Mouse (Mus musculus): ENCODE measurements around the gene Nrtn. TPM values are rescaled to one million over a fixed set of nuclear protein-coding genes. Genes with fewer than 3 reads are reported as not detected.

The Nrtn gene
- polyA plus RNA-seq, 1 experiment from 2014 or later: 10.5 TPM

DNA sequence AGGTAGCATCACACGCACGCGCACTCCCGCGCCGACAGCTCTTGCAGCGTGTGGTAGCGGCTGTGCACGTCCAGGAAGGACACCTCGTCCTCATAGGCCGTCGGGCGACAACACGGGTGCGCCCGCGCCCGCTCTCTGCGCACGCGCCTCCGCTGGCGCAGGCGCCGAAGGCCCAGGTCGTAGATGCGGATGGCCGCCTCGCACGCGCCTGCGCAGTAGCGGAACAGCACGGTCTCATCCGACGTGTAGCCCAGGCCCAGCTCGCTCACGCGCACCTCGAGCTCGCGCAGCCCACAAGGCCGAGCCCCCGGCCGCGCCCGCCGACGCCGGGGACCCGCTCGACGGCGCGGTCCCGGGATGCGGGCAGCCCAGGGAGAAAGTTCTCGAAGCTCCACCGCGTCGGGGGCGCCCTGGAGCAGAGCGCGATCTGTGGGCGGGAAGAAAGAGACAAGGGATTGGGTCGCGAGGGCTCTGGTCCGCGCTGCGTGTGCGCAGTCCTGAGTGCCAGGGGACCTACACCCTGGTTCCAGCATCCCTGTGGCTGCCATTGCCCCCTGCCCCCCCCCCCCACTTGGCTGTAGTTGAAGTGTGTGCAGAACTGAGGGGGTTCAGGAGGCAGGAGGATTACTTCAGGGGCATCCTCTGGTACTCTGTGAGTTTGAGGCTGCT, 5.8 kb downstream of the Nrtn start:
- Histone ChIP-seq H3K4me1 (ENCODE audit: insufficient read depth, low read depth, low read length) (no peaks in the 10 kb centered on the region), H3K9me3 (ENCODE audit: low read length) (no peaks in the 10 kb centered on the region), H3K36me3 (ENCODE audit: insufficient read depth, low read length) (no peaks in the 10 kb centered on the region), H3K4me3 (ENCODE audit: low read depth, low read length) (0 out of 2 replicates have a peak overlapping the region, but pooled peaks have one; percentile 10), H3K9ac (replicated peaks; ENCODE audit: low read depth) (no peak overlapping the region), H3K27ac (ENCODE audit: low read length) (no peak overlapping the region), H3K4me2 (replicated peaks; ENCODE audit: low read depth, low read length) (peak overlapping the region; percentile 41), H3K27me3 (replicated peaks; ENCODE audit: insufficient read depth, low read length) (peaks cover 17% of the 10 kb centered on the region)
- ATAC-seq: peak; percentile 70
- TF ChIP-seq CTCF (IDR thresholded peaks at IDR 0.05): no peak
- TF ChIP-seq EP300 (IDR thresholded peaks at IDR 0.05): no peak
- peak; percentile 68 for DNase-seq (ENCODE audit: low spot score)
- WGBS: 22% methylated on average over 64 of the region's 71 CpGs

DNA sequence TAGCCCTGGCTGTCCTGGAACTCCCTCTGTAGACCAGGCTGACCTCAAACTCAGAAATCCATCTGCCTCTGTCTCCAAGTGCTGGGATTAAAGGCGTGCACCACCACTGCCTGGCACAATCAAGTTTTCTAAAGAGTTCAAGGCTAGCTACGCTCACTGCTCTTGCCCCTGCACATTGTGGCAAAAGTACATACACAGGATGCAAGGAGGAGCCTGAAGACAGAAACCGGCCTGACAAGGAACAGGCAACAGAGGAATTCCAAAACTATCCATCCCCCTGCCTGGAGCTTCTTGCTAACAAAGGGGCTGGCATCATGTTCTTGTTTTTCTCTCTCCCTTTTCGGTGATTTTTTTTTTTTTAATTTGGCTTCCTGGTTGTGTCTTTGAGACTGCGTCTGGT, 13.2 kb downstream of the Nrtn start:
- Histone ChIP-seq H3K27ac (ENCODE audit: low read length) (no peak overlapping the region), H3K9ac (replicated peaks; ENCODE audit: low read depth) (no peak overlapping the region), H3K27me3 (replicated peaks; ENCODE audit: insufficient read depth, low read length) (no peaks in the 10 kb centered on the region), H3K4me2 (replicated peaks; ENCODE audit: low read depth, low read length) (no peak overlapping the region), H3K4me3 (ENCODE audit: low read depth, low read length) (no peak overlapping the region), H3K4me1 (ENCODE audit: insufficient read depth, low read depth, low read length) (no peaks in the 10 kb centered on the region), H3K36me3 (ENCODE audit: insufficient read depth, low read length) (no peaks in the 10 kb centered on the region), H3K9me3 (ENCODE audit: low read length) (no peaks in the 10 kb centered on the region)
- WGBS: 33% methylated on average over 5 of the region's 5 CpGs
- no peak for TF ChIP-seq EP300 (IDR thresholded peaks at IDR 0.05)
- TF ChIP-seq CTCF (IDR thresholded peaks at IDR 0.05): no peak
- DNase-seq (ENCODE audit: low spot score): no peak
- no peak for ATAC-seq

DNA sequence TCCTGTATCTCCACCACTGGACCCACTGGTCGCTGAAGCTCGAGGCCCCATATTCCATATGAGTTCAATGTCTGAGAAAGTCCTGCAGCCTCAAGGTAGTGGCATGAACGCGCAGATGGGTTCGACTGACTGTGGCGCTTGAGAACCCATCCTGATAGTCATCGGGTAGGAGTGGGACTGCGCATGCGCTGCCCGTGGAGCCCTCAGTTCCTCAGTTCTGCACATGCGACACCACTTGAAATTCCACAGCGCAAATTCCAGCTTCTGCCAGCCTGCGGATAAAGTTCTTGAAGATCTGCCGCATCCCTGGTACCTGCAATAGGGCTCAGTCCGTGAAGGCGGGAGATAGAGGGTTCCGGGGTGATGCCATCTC, 16.6 kb downstream of the Nrtn start:
- DNase-seq (ENCODE audit: low spot score): peak; percentile 21
- Histone ChIP-seq H3K4me3 (ENCODE audit: low read depth, low read length) (no peak overlapping the region), H3K4me1 (ENCODE audit: insufficient read depth, low read depth, low read length) (no peaks in the 10 kb centered on the region), H3K27ac (ENCODE audit: low read length) (no peak overlapping the region), H3K9me3 (ENCODE audit: low read length) (no peaks in the 10 kb centered on the region), H3K36me3 (ENCODE audit: insufficient read depth, low read length) (no peaks in the 10 kb centered on the region), H3K27me3 (replicated peaks; ENCODE audit: insufficient read depth, low read length) (no peaks in the 10 kb centered on the region), H3K4me2 (replicated peaks; ENCODE audit: low read depth, low read length) (no peak overlapping the region), H3K9ac (replicated peaks; ENCODE audit: low read depth) (no peak overlapping the region)
- peak; percentile 19; the same call in 1 of the 2 replicates for ATAC-seq
- WGBS: 70% methylated on average over 17 of the region's 17 CpGs
- TF ChIP-seq EP300 (IDR thresholded peaks at IDR 0.05): no peak
- no peak for TF ChIP-seq CTCF (IDR thresholded peaks at IDR 0.05)

DNA sequence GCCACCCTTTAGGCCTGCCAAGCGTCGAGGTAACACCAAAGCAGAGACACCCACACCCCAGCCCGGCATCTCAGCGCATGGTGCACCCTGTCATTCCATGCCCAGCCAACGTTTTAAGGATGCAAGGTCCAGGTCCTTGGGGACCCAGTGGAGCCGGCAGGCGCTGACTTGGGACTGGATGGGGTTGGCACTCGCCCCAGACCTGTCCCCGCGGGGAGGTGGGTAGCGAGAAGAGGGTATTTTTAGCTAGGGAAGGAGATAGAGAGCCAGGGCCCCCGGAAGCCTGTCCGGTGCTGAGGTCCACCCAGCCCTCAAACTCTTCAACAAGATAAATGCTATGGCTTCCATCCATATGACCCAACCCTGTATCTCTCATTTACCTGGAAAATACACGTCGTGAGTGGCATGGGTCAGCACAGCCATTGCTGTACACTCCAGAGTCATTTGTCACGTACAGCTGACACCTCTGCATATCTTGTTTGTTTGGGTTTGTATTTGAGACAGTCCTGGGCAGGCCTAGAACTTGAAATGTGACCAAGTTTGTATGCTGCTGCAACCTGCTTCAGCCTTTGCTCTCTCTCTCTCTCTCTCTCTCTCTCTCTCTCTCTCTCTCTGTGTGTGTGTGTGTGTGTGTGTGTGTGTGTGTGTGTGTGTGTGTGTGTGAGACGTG, 17.1 kb downstream of the Nrtn start:
- TF ChIP-seq CTCF (IDR thresholded peaks at IDR 0.05): no peak
- no peak overlapping the region for H3K4me2 ChIP-seq (replicated peaks; ENCODE audit: low read depth, low read length)

GRCm38 (mm10) chr17:56738221-56738620, 19.1 kb downstream of the Nrtn start:
- TF ChIP-seq CTCF (IDR thresholded peaks at IDR 0.05) (no peak), EP300 (IDR thresholded peaks at IDR 0.05) (no peak)
- 71% methylated on average over 10 of the region's 10 CpGs for WGBS

More for the DNA sequence above, 17.1 kb downstream of the Nrtn start:
- Histone ChIP-seq H3K9me3 (ENCODE audit: low read length) (no peaks in the 10 kb centered on the region), H3K9ac (replicated peaks; ENCODE audit: low read depth) (no peak overlapping the region), H3K27me3 (replicated peaks; ENCODE audit: insufficient read depth, low read length) (no peaks in the 10 kb centered on the region), H3K36me3 (ENCODE audit: insufficient read depth, low read length) (no peaks in the 10 kb centered on the region), H3K27ac (ENCODE audit: low read length) (no peak overlapping the region), H3K4me3 (ENCODE audit: low read depth, low read length) (no peak overlapping the region), H3K4me1 (ENCODE audit: insufficient read depth, low read depth, low read length) (no peaks in the 10 kb centered on the region)
- WGBS: 72% methylated on average over 17 of the region's 17 CpGs
- no peak for DNase-seq (ENCODE audit: low spot score)
- ATAC-seq: no peak

DNA sequence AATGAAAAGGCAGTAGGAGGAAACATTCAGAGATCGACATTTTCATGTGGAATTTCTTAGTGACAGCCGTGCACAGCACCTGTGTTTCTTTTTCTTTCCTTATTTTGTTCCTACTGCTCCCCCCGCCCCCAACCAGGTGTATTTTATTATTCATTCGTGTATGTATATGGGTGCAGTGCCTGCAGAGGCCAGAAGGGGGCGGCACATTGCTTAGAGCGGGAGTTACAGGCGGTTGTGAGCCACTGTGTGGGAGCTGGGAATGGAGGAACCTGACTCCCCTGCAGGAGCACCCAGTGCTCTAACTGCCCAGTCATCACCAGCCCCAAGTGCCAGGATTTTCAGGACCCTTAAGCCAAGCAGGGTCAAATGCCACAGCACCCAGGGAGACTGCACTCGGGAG, 20.8 kb downstream of the Nrtn start:
- H3K9me3 ChIP-seq (ENCODE audit: low read length): no peaks in the 10 kb centered on the region
- no peaks in the 10 kb centered on the region for H3K4me1 ChIP-seq (ENCODE audit: insufficient read depth, low read depth, low read length)
- no peak overlapping the region for H3K9ac ChIP-seq (replicated peaks; ENCODE audit: low read depth)
- H3K27ac ChIP-seq (ENCODE audit: low read length): no peak overlapping the region
- ATAC-seq (no peak), DNase-seq (ENCODE audit: low spot score) (no peak)
- TF ChIP-seq CTCF (IDR thresholded peaks at IDR 0.05) (peak; percentile 51), EP300 (IDR thresholded peaks at IDR 0.05) (no peak)
- no peak overlapping the region for H3K4me3 ChIP-seq (ENCODE audit: low read depth, low read length)
- no peak overlapping the region for H3K4me2 ChIP-seq (replicated peaks; ENCODE audit: low read depth, low read length)
- no peaks in the 10 kb centered on the region for H3K27me3 ChIP-seq (replicated peaks; ENCODE audit: insufficient read depth, low read length)
- H3K36me3 ChIP-seq (ENCODE audit: insufficient read depth, low read length): no peaks in the 10 kb centered on the region
- WGBS: 42% methylated on average over 8 of the region's 8 CpGs

More at GRCm38 (mm10) chr17:56738221-56738620, 19.1 kb downstream of the Nrtn start:
- H3K9ac ChIP-seq (replicated peaks; ENCODE audit: low read depth): no peak overlapping the region
- no peaks in the 10 kb centered on the region for H3K4me1 ChIP-seq (ENCODE audit: insufficient read depth, low read depth, low read length)
- H3K27ac ChIP-seq (ENCODE audit: low read length): no peak overlapping the region
- no peak overlapping the region for H3K4me2 ChIP-seq (replicated peaks; ENCODE audit: low read depth, low read length)
- H3K4me3 ChIP-seq (ENCODE audit: low read depth, low read length): no peak overlapping the region
- no peaks in the 10 kb centered on the region for H3K36me3 ChIP-seq (ENCODE audit: insufficient read depth, low read length)
- no peaks in the 10 kb centered on the region for H3K27me3 ChIP-seq (replicated peaks; ENCODE audit: insufficient read depth, low read length)
- no peaks in the 10 kb centered on the region for H3K9me3 ChIP-seq (ENCODE audit: low read length)
- ATAC-seq: no peak
- DNase-seq (ENCODE audit: low spot score): no peak

Data from lung, postnatal 0 days (tissue).